Mouse (Mus musculus) c-Kit-positive CD71-positive TER-119-positive erythroid progenitor cells, embryonic 14.5 days (primary cell): ENCODE results near the gene Lhpp.

ENCODE experiments used
- DNase-seq: peaks from one replicate; pipeline ENCODE4 v3.0.0-alpha.2; 2013; ENCODE audit warnings: low spot score

Gene Lhpp

DNA sequence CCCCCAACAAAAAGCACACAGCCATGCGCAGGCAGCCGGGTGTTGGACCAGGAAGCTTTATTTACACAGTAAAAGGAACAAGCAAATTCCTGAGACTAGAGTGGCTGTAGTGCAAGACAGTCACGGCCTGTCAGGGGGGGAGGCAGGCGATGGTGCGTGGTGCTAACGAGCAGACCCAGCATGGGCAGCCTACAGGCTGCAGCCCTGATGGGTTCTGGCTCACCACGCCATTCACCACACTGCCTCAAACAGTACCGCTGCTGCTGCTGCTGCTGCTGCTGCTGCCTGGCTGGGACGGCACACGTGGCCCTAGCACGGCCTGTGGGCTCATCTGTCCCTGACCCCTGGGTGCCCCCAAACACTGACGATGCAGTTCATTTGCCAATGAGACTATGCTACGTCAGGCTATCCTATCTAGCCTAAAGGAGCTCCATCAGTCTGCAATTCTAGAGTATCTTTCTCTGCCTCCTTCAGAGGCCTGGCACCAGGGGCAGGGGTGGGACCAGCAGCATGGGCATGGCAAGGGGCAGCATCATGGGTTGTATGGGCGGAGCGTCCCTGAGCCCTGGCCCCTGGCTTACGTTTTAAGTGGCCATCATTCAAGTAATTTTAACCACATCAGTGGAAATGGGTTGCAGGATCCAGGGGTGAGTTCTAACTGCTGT, 101.7 kb downstream of the Lhpp start:
- no peak for DNase-seq

DNA sequence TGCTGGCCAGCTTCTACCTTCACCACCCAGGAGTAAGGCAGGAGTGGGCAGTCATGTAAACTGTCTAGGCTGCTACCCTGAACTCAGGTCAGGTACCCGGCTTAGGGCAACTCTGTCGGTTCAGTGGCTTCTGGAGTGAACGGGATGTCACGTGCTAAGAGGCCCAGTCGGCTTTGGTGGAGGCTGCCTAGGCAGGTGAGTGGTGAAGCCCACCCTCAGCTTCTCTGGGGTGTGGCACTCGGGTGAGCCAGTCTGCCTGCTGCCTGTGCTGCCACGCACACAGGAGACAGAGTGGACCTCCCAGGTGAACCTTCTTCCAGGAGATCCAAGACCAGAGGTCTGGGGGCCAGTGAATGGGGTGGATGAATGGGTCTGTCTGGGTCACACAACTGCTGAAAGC, 102.5 kb downstream of the Lhpp start:
- DNase-seq, result no peak

DNA sequence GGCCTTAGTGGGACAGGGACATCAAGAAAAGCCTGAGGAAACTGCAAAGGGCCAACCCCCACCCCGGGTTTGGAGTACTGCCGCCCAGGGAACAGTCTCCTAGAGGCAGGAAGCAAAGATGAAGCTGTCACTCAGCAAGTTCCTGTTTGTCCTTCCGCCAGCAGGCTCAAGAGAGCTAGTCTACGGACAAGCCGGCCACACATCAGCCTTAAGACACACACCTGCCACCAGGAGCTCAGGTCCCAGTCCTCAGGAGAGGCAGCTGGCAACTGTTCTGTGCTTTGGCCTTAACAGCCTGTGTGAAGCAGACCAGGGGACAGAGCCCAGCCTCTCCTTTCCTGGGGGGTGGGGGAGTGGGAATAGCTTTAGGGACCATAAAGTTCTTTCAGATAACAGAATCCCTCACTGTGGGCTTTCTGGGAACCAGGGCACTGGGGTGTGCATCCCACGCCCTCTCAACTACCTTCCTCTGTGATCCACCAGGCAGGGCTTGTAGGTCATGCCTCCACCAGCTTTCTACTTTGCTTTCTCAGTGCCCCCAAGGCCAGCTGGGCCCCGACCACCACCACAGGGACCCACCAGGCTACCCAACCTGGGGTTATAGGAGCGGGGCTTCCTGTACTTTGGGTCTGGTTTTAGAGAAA, 103.2 kb downstream of the Lhpp start:
- DNase-seq, result no peak

DNA sequence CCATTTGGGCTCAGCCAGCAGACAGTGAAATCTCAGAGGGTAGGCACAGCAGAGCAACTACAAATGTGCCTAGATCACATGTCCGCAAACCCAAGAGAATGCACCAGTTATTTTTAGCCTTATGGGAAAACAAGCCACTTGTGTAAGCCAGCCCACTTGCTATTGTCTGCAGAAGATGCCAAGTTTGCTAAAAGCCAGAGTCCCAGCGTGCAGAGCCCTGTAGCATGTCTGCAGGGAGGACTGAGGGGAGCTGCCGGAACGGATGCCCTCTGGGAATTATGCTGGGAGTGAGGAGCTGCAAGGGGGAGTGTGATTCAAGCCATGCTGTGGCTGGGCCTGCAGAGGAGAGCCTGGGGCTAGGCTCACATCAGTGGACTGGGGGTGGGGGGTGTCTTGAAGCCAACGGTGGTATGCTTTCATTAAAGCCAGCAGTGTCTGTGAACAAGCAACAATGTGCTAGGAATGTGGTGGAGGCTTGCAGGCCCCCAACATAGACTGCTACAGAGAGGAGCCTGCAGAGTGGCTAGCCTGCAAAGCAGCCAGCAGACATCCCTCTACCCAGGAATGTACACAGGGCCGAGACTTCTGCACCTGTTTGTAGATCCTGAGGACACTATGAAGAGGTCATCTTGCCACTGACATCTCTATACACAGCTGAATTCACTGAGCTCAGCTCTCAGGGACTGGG, 103.9 kb downstream of the Lhpp start:
- DNase-seq, result no peak

DNA sequence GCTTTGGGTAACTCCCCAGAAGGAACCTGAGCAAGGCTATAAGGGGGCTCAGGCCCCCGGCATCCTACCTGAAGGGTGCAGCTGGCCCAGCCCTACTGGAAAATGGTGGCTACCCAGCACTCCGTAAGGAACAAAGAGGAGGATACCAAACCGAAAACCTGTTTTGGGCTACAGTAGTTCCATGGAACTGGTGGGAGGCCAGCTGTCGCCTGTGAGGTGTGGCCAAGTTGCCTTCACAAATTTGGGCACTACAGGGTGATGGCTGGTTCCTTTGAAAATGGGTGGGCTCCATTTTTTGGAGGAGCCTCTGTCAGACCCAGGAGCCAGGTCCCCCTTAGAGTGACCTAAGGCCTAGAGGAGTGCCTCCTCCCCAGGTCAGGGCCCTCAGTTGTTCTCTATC, 104.8 kb downstream of the Lhpp start:
- no peak for DNase-seq

DNA sequence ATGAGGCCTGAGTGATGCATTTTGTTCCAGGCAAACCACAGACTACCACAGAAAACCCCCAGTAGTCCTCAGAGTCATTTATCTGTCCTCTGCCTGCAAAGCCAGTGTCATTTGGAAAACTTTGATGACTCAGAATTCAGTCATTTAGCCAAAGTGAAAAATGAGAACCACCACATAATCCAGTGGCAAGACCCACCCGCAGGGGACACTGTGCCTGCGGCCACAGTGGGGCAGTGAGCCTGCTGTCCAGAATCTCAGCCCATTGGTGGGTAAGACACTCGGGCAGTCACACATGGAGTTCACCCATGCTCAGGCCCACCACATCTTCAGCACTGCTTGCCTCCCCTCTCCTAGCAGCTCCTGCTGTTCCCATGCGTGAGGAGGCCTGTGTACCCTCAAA, 109.1 kb downstream of the Lhpp start:
- DNase-seq, result no peak

DNA sequence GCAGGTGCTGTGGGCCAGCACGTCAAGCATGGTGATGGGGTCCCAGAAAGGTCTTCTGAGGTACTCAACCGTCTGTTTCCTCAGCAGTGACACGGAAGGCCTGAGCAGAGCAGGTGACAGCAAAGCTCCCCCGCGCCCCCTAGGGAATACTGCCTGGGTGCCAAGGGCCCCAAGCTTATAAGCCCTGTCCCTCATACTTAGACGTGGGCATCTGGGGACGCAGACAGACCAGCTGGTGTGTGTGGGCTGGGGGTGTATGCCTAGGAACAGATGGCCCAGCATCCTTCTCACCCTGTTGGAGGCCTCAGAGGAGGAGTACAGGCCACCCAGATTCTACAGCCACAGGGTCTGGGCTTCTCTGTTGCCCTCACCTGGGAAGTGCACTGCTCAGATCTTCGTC, 110.1 kb downstream of the Lhpp start:
- no peak for DNase-seq

DNA sequence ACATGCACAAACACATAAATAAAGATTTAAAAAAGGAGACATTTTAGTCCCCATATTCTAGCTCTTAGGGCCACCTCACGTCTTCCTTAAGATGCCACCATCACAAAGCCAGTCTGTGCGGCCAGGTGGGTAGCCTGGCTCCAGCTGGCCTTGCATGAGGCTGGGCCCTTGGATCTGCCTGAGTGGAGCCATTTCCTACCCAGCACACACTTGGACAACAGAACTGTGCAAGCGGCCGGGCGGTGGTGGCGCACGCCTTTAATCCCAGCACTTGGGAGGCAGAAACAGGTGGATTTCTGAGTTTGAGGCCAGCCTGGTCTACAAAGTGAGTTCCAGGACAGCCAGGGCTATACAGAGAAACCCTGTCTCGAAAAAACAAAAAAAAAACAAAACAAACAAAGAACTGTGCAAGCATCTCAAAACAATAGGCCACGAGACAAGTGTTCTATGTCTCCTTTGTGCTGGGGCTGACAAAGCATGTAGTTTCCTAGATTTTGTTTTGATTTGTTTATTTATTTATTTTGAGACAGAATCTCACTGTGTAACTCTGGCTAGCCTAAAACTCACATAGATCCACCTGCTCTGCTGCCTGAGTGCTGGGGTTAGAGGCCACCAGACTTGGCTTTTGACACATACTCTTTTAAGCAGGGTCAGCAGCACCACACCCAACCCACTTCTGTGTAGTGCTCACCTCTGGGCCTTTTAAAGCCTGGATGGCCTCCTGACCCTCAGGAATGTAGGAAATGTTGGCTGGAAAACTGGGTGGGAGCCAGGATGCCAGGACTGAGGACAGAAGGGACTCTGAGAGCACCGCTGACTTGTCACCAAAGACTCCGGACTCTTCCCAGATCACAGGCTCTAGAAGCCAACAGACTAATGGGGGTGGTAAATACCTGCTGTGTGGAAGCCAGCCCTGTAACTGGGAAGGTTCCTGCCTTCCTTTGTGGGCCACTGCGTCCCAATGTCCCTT, 112.2 kb downstream of the Lhpp start:
- no peak for DNase-seq

DNA sequence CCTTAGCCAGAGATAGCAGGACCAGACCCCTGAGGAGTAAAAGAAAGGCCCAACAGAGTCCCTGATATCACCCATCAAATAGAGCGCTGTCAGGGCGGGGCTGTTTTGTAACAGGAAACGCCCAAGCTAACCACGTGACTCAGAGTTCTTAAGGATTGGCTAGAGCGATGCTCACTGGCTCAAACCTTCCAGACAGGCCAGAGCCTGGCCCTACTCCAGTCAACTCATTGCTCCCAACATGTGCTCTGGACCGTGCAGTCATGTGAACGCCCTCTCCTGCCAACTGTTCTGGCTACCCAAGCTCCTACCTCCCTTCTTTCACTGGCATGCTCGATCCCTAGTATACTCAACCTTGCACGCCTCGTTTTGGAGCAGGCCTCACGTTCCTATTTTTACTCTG, 113.5 kb downstream of the Lhpp start:
- peak; percentile 89 for DNase-seq

DNA sequence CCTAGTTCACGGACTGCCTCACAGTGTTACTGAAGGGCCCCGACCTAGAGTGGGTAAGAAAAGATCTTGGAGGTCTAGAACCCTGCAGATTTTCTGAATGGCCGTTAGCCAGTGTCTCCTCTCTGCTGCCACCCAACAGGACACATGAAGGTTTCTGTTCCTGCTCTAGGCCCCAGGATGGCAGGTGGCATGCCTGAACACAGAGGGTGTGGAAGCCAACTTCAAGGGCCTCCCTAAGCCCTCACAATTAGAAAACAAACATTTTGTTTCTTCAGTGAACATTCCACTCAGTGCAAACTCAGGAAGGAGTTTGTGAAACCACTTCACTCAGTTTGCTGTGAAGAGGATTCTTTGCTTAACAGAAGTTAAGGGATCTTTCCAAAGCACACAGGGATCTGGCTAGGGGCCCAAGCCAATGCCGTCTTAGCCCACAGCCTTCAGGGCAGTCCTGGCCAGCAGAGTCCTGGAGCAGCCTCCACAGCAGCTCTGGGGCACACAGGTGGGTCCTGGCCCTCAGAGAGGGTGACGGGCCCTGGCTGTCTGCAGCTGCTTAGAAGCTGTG, 114.1 kb downstream of the Lhpp start:
- DNase-seq, result no peak

DNA sequence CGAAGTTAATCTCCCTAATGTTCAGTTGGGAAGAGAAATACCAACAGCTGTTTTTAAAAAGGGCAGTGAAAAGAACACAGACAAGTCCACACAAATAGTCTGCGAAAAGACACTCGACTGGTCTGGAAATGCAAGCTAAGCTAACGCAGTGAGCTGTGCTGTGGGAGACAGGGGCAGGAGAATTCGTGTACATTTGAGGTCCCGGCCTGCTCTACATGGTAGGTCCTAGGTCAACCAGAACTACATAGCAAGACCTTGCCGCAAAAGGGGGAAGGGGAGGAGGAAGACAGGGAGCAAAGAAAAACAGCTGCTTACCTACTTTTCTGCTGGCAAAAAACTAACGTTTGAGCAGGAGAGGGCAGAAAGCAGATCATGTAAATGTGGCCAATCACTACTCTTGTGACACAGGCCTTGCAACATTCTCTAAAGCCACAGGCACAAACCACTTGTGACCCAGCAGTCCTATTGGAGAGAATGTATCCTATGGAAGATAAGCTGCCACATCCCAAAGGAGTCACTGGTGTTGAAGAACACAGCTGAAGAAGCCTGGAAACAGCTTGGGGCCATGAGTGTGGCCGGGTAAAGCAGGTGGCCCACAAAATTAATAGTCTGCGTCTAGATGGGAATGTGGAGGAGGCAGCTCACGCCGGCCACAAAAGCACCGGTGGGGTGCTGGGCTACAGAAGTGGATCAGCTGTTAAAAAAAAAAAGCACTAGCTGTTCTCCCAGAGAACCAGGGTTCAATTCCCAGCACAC, 115.8 kb downstream of the Lhpp start:
- DNase-seq, result no peak

DNA sequence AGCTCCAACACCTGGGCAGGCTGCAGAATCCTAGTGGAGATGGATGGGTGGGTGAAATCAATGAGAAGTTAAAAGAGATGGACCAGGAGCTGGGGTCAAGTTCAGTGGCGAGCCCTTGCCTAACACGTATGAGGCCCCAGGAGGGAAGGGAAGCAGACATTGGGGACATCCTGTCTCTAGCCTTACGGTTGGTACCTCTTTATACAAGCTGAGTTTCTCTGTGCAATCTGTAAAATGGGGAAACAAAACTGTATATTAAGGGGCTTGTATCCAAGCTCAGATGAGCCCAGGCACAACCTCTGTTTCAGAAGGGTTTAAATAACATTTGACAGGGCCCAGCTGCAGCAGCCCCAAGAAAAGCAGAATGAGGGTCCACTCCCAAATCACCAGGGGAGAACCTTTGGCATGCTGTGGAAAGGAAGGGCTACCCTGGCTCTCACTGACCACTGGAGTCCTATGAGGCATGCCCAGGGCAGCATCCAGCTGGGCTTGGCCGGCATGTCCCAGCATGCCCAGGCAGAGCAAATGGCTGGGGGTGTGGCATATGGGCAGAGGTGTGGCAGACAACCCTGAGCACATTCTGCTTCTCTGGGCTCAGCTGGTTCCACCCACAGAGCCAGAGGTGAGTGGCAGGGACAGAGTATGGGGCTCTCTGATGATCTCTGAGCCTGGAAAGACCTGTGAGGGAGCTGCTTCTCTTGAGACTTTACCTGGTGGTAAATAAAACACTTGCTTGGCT, 118.8 kb downstream of the Lhpp start:
- peak; percentile 52 for DNase-seq

DNA sequence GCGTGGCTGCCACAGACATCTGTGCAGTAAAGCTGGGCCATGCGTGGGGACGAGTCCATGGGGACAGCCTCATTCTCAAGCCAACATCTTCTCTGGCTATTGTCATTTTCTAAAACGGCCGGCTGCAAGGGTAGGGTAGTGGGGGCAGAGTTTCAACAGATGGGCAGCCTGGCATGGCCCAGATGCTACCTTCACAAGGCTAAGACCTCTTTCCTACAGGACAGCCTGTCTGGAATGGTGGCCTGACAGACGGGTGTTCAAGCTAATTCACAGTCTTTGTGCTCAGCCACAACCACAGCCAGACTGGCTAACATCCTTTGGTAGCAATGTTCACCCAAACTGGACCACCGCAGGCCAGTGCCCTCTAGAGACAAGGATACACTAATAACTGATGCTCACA, 120.1 kb downstream of the Lhpp start:
- no peak for DNase-seq

DNA sequence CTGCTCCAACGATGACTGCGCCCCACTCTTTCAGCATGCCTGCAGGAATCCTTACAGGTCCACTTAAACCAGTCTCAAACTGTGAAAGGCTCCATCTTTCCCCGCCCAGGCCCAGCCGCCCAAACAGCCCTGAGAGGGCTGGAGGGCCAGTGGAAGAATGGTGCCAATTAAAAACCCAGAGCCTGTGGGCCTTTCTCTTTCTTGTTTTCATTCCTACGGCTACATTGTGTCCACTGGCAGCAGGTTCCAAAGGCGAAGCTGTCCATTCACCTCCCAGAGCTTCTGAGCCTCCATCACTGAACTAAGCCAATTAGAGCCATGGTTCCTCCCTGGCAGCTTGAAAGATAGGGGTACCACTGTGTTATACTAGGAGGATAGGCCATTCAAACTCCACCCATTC, 121.1 kb downstream of the Lhpp start:
- DNase-seq, result no peak

DNA sequence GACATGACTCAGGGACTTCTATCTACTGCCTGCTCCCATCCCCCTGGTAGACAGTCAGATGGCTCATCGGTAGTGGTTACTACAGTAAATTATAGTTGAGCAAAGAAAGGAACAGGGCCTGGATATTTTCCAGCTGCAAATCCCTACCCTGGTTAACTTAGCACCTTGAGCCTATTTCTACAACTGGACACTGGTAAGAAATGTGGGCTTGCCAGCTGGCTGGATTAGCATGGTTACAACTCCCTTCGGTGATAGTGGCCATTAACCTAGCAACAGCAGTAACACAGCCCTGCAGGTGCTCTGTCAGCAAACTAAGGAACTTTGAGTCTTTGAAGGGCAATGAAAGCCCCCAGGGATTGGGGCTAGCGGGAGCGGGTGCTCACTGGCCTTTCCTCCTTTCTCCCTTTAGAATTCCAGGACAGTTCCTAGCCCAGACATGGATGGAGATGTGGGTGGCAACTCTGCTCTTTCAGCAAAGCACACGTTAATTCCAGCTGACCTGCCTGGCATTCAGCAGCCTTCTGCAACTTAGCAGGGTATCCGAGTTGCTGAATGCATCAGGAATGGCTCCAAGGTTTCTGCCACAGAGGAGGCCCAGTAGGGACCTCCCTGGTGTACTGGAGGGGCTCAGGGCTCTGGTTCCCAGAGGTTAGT, 121.8 kb downstream of the Lhpp start:
- DNase-seq, result no peak

DNA sequence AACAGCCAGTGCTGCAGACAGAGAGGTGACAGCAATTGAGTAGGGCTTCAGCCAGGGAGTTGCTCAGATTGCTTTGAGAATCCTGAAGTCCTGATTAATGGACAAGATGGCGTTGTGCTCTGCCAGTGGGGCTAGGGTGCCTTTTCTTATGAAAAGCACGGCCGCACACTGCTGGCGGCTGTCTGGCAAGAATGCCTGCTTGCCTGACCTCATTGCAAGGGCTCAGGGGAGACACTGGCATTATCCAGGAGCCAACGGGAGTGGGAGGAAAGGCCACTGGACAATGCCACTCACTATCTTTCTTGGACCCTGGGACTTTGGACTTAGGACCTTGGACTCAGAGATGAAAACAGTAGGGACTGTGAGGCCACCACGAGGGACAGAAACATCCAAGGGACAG, 123.1 kb downstream of the Lhpp start:
- DNase-seq, result no peak

DNA sequence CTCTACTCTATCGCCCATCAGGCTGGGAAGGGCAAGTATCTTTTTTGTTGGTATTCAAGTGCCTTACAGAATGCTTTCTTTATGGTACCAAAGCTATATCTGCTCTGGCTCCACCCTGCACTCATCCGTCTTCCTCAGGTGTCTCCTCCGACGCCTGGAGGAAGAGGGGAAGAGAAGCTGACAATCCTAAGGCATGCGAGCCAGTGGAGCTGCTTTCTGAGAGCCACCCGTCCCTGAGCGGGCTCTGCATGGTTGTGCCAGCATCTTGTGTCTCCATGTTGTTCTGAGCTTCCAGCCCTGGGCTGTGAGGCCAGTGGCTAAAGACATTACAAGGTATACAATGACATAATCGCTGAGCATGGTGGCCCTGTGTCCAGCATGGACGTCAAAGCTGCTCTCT, 123.8 kb downstream of the Lhpp start:
- DNase-seq, result no peak

DNA sequence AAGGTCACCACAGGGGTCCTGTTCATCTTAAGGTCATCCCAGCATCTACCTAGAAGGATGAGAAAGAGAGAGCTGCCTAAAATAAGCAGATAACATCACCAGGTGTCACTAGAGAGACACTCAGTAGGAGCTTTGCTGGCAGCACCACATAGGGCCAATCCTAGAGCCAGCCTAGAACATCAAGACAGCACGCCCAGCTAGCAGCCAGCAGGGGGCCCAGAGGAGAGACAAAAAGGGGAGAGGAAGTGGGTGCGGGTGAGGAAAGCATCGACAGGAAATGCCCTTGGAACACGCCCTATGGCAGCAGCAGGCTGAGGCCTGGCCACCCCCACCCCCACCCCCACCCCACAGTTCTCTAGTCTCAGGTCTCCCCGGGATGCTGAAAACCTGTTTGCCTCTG, 124.7 kb downstream of the Lhpp start:
- peak; percentile 72 for DNase-seq

DNA sequence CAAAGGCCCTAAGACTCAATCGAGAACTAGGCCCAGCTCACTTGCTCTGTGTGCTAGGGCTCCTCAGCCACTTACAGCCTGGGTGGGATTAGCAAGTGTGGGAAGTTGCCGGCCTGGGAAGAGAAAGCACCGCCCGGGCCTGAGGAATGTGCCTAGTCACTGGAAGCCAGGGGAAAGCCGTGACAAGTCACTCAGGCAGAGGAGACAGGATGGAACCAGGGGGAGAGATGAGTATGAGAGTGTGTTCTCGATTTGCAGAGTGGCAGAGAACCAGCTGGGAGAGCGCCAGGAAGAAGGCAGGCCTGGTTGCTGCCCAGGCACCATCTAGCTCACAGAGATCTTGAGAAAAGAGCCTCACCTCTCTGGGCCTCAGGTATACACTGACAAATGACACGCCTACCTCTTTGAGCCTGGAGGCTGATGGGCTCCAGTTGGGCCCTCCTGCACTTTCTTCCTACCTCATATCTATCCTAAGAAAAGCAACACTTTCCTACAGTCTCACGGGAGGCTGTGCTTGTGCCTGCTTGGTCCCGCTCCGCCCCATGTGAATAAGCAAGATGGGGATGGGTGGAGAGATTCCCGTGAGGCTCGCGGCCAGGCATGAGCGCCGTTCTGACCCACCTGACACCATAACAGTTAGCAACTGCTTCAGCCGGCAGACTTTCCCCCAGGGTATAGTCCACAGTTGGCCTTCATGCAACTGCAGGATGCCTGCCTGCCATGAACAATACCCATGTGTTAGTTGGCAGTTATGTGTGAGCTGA, 125.8 kb downstream of the Lhpp start:
- DNase-seq, result no peak
